Mouse (Mus musculus): ENCODE results near the gene Chd1. TPM values are rescaled to one million over a fixed set of nuclear protein-coding genes. Genes with fewer than 3 reads are reported as not detected.

Gene Chd1
- polyA plus RNA-seq, 1 experiment from 2014 or later, result 16.8 TPM

- no peaks in the 10 kb centered on the region for H3K36me3 ChIP-seq
- no peaks in the 10 kb centered on the region for H3K27me3 ChIP-seq
- no peak overlapping the region for H3K4me2 ChIP-seq
- no peaks in the 10 kb centered on the region for H3K9me3 ChIP-seq (replicated peaks)
- 70% methylated on average over 8 of the region's 8 CpGs for WGBS (ENCODE audit: insufficient replicate concordance)
- no peak for ATAC-seq (ENCODE audit: low read depth)
- no peak overlapping the region for H3K4me3 ChIP-seq (replicated peaks)
- DNase-seq, result no peak
- H3K4me1 ChIP-seq (replicated peaks), result no peaks in the 10 kb centered on the region
- H3K9ac ChIP-seq, result no peak overlapping the region
- no peak overlapping the region for H3K27ac ChIP-seq
These were observed 85.9 kb downstream of the Chd1 start for GRCm38 (mm10) chr17:15790716-15791115.

- 58% methylated on average over 3 of the region's 3 CpGs for WGBS (ENCODE audit: insufficient replicate concordance)
- ATAC-seq (ENCODE audit: low read depth), result no peak
These were observed 94.5 kb downstream of the Chd1 start for GRCm38 (mm10) chr17:15799195-15799793.

GRCm38 (mm10) chr17:15804008-15804812 lies 99.4 kb downstream of the Chd1 start:
- DNase-seq, result no peak
- 34% methylated on average over 15 of the region's 15 CpGs for WGBS (ENCODE audit: insufficient replicate concordance)
- no peak overlapping the region for H3K4me3 ChIP-seq (replicated peaks)

More at GRCm38 (mm10) chr17:15799195-15799793, 94.5 kb downstream of the Chd1 start:
- H3K4me3 ChIP-seq (replicated peaks), result no peak overlapping the region
- no peaks in the 10 kb centered on the region for H3K27me3 ChIP-seq
- no peaks in the 10 kb centered on the region for H3K4me1 ChIP-seq (replicated peaks)
- no peak overlapping the region for H3K9ac ChIP-seq
- H3K36me3 ChIP-seq, result no peaks in the 10 kb centered on the region
- H3K9me3 ChIP-seq (replicated peaks), result no peaks in the 10 kb centered on the region
- no peak overlapping the region for H3K27ac ChIP-seq
- no peak for DNase-seq
- H3K4me2 ChIP-seq, result no peak overlapping the region

GRCm38 (mm10) chr17:15807295-15807984 lies 102.7 kb downstream of the Chd1 start:
- no peak overlapping the region for H3K9ac ChIP-seq
- H3K4me1 ChIP-seq (replicated peaks), result no peaks in the 10 kb centered on the region
- H3K9me3 ChIP-seq (replicated peaks), result no peaks in the 10 kb centered on the region
- no peaks in the 10 kb centered on the region for H3K36me3 ChIP-seq
- no peak for ATAC-seq (ENCODE audit: low read depth)
- WGBS (ENCODE audit: insufficient replicate concordance), result 78% methylated on average over 23 of the region's 23 CpGs
- no peak overlapping the region for H3K4me3 ChIP-seq (replicated peaks)
- H3K27ac ChIP-seq, result no peak overlapping the region
- H3K27me3 ChIP-seq, result no peaks in the 10 kb centered on the region
- no peak overlapping the region for H3K4me2 ChIP-seq
- DNase-seq, result no peak

More at GRCm38 (mm10) chr17:15804008-15804812, 99.4 kb downstream of the Chd1 start:
- no peak overlapping the region for H3K9ac ChIP-seq
- no peak overlapping the region for H3K4me2 ChIP-seq
- ATAC-seq (ENCODE audit: low read depth), result no peak
- H3K36me3 ChIP-seq, result no peaks in the 10 kb centered on the region
- no peaks in the 10 kb centered on the region for H3K27me3 ChIP-seq
- no peak overlapping the region for H3K27ac ChIP-seq
- H3K9me3 ChIP-seq (replicated peaks), result no peaks in the 10 kb centered on the region
- no peaks in the 10 kb centered on the region for H3K4me1 ChIP-seq (replicated peaks)

- no peaks in the 10 kb centered on the region for H3K27me3 ChIP-seq
- H3K4me3 ChIP-seq (replicated peaks), result no peak overlapping the region
- DNase-seq, result no peak
- H3K4me1 ChIP-seq (replicated peaks), result no peaks in the 10 kb centered on the region
- no peak overlapping the region for H3K4me2 ChIP-seq
- H3K36me3 ChIP-seq, result no peaks in the 10 kb centered on the region
- 42% methylated on average over 4 of the region's 4 CpGs for WGBS (ENCODE audit: insufficient replicate concordance)
- no peak overlapping the region for H3K27ac ChIP-seq
- ATAC-seq (ENCODE audit: low read depth), result no peak
- no peak overlapping the region for H3K9ac ChIP-seq
- H3K9me3 ChIP-seq (replicated peaks), result no peaks in the 10 kb centered on the region
These were observed 103.2 kb downstream of the Chd1 start for GRCm38 (mm10) chr17:15808015-15808414.

GRCm38 (mm10) chr17:15808468-15809374 lies 104.0 kb downstream of the Chd1 start:
- WGBS (ENCODE audit: insufficient replicate concordance), result 28% methylated on average over 10 of the region's 10 CpGs
- Histone ChIP-seq H3K4me3 (replicated peaks) (no peak overlapping the region), H3K4me2 (no peak overlapping the region), H3K4me1 (replicated peaks) (no peaks in the 10 kb centered on the region), H3K9ac (no peak overlapping the region), H3K27me3 (no peaks in the 10 kb centered on the region), H3K9me3 (replicated peaks) (no peaks in the 10 kb centered on the region), H3K36me3 (no peaks in the 10 kb centered on the region), H3K27ac (no peak overlapping the region)
- ATAC-seq (ENCODE audit: low read depth), result no peak
- no peak for DNase-seq

- ATAC-seq (ENCODE audit: low read depth), result no peak
- no peak overlapping the region for H3K9ac ChIP-seq
- no peak for DNase-seq
- 62% methylated on average over 2 of the region's 2 CpGs for WGBS (ENCODE audit: insufficient replicate concordance)
- no peak overlapping the region for H3K4me3 ChIP-seq (replicated peaks)
- no peaks in the 10 kb centered on the region for H3K9me3 ChIP-seq (replicated peaks)
- no peak overlapping the region for H3K27ac ChIP-seq
- no peak overlapping the region for H3K4me2 ChIP-seq
- H3K4me1 ChIP-seq (replicated peaks), result no peaks in the 10 kb centered on the region
- H3K27me3 ChIP-seq, result no peaks in the 10 kb centered on the region
- no peaks in the 10 kb centered on the region for H3K36me3 ChIP-seq
These were observed 105.2 kb downstream of the Chd1 start for GRCm38 (mm10) chr17:15809949-15810348.

- no peaks in the 10 kb centered on the region for H3K27me3 ChIP-seq
- WGBS (ENCODE audit: insufficient replicate concordance), result 68% methylated on average over 13 of the region's 13 CpGs
- H3K4me3 ChIP-seq (replicated peaks), result no peak overlapping the region
- H3K9me3 ChIP-seq (replicated peaks), result no peaks in the 10 kb centered on the region
- no peak overlapping the region for H3K9ac ChIP-seq
- no peak for DNase-seq
- H3K27ac ChIP-seq, result no peak overlapping the region
- no peaks in the 10 kb centered on the region for H3K4me1 ChIP-seq (replicated peaks)
- no peaks in the 10 kb centered on the region for H3K36me3 ChIP-seq
- no peak for ATAC-seq (ENCODE audit: low read depth)
- H3K4me2 ChIP-seq, result no peak overlapping the region
These were observed 107.5 kb downstream of the Chd1 start for GRCm38 (mm10) chr17:15812136-15812778.

GRCm38 (mm10) chr17:15813658-15814212 lies 109.0 kb downstream of the Chd1 start:
- no peaks in the 10 kb centered on the region for H3K27me3 ChIP-seq
- no peaks in the 10 kb centered on the region for H3K36me3 ChIP-seq
- 56% methylated on average over 3 of the region's 3 CpGs for WGBS (ENCODE audit: insufficient replicate concordance)
- H3K4me1 ChIP-seq (replicated peaks), result no peaks in the 10 kb centered on the region
- ATAC-seq (ENCODE audit: low read depth) (no peak), DNase-seq (no peak)
- no peak overlapping the region for H3K9ac ChIP-seq
- H3K27ac ChIP-seq, result no peak overlapping the region
- H3K9me3 ChIP-seq (replicated peaks), result no peaks in the 10 kb centered on the region
- no peak overlapping the region for H3K4me3 ChIP-seq (replicated peaks)
- H3K4me2 ChIP-seq, result no peak overlapping the region

GRCm38 (mm10) chr17:15815312-15816018 lies 110.7 kb downstream of the Chd1 start:
- Histone ChIP-seq H3K9me3 (replicated peaks) (no peaks in the 10 kb centered on the region), H3K27me3 (no peaks in the 10 kb centered on the region), H3K4me3 (replicated peaks) (no peak overlapping the region), H3K4me1 (replicated peaks) (no peaks in the 10 kb centered on the region), H3K36me3 (no peaks in the 10 kb centered on the region), H3K4me2 (no peak overlapping the region), H3K27ac (no peak overlapping the region), H3K9ac (no peak overlapping the region)
- DNase-seq (no peak), ATAC-seq (ENCODE audit: low read depth) (no peak)
- 62% methylated on average over 10 of the region's 10 CpGs for WGBS (ENCODE audit: insufficient replicate concordance)

Data from liver, embryonic 13.5 days (tissue).